Mouse (Mus musculus) testis, adult 2 months (tissue): Measurements from ENCODE around the gene Erc2. TPM values are rescaled to one million over a fixed set of nuclear protein-coding genes. Genes with fewer than 3 reads are reported as not detected.

Experiments
- H3K27ac ChIP-seq: fragments of 200-500 bp; 2 replicates; pipeline ENCODE4 v1.5.1; 2012; ENCODE audit warnings: low read depth, low read length; ENCODE audit not compliant: control insufficient read depth, insufficient read depth
- H3K27me3 ChIP-seq: fragments of 200-500 bp; 2 replicates; pipeline ENCODE4 v1.6.1; 2012; ENCODE audit warnings: mild to moderate bottlenecking, low read length, moderate library complexity; ENCODE audit not compliant: control insufficient read depth, insufficient read depth
- H3K36me3 ChIP-seq: fragments of 200-500 bp; 2 replicates; pipeline ENCODE4 v1.6.1; 2012; ENCODE audit warnings: mild to moderate bottlenecking, low read length; ENCODE audit not compliant: control insufficient read depth, insufficient read depth
- H3K4me1 ChIP-seq: fragments of 200-500 bp; 2 replicates; pipeline ENCODE4 v1.6.1; 2012; ENCODE audit warnings: low read length; ENCODE audit not compliant: control insufficient read depth, insufficient read depth
- H3K4me3 ChIP-seq: fragments of 200-500 bp; 2 replicates; pipeline ENCODE4 v1.5.1; 2012; ENCODE audit warnings: low read depth, mild to moderate bottlenecking, low read length, moderate library complexity, mixed read lengths; ENCODE audit not compliant: control insufficient read depth
- CTCF ChIP-seq: fragments of 200-500 bp; IDR thresholded peaks from 2 replicates; pipeline ENCODE4 v1.5.1; 2012; ENCODE audit warnings: low read depth, mild to moderate bottlenecking, inconsistent platforms, low read length, moderate library complexity; ENCODE audit not compliant: control insufficient read depth, insufficient read depth, insufficient replicate concordance
- POLR2A ChIP-seq: fragments of 200-500 bp; IDR thresholded peaks from 2 replicates; pipeline ENCODE4 v1.6.1; 2012; ENCODE audit warnings: low read depth, mild to moderate bottlenecking, inconsistent platforms, low read length, moderate library complexity; ENCODE audit not compliant: control insufficient read depth
- polyA plus RNA-seq: library from polyadenylated mRNA; depleted of rRNA; stranded (reverse); fragments of >200 nt; gene quantifications from 2 replicates; pipeline ENCODE4 v1.2.3, GENCODE M21; 2012

Erc2 gene
- polyA plus RNA-seq, 1 experiment = 2.4 TPM

DNA sequence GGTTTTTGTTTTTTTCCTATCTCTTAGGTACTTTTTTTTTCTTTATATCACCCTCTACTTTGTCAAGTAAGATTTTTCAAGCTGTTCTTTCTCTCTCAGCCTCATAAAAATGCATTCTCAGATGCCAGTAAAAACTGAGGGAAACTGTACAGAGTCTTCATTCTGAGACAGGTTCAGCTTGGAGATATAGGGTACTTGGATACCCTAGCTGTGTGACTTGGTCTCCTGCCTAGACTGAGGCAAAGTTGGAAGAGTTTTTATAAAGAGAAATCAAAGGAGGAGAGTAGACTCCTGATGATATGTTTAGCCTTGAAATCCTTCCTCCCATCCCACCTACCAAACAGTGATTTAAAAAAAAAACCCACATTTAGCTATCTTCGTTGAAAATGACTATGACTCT is 651.4 kb downstream of the Erc2 start:
- no peak for TF ChIP-seq CTCF
- no peak for TF ChIP-seq POLR2A
- Histone ChIP-seq H3K4me3 (no peak overlapping the region), H3K27ac (no peak overlapping the region), H3K36me3 (no peaks in the 10 kb centered on the region), H3K4me1 (no peaks in the 10 kb centered on the region), H3K27me3 (no peaks in the 10 kb centered on the region)

DNA sequence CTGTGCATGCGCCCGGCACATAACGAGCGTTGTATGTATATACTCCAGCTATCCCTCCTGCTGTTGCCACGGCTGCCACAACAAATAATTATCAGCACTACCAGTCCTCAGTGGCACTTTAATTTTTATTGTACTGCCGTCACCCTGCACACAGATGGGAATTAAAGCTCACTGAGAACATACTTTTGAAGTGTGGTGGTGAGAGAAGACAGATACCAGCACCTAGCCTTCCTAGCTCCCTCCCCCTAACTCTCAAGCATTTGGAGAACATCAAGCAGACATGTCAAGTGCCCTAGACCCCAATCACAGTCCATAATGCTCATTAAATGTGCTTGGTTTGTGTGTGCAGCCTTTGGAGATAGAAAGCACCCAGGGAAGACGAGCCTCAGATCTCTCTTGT is 652.6 kb downstream of the Erc2 start:
- TF ChIP-seq POLR2A = no peak
- TF ChIP-seq CTCF = no peak
- Histone ChIP-seq H3K4me1 (no peaks in the 10 kb centered on the region), H3K36me3 (no peaks in the 10 kb centered on the region), H3K27me3 (no peaks in the 10 kb centered on the region), H3K27ac (no peak overlapping the region), H3K4me3 (no peak overlapping the region)

GRCm38 (mm10) chr14:28278951-28279350 is 656.7 kb downstream of the Erc2 start:
- TF ChIP-seq POLR2A (no peak), CTCF (no peak)

DNA sequence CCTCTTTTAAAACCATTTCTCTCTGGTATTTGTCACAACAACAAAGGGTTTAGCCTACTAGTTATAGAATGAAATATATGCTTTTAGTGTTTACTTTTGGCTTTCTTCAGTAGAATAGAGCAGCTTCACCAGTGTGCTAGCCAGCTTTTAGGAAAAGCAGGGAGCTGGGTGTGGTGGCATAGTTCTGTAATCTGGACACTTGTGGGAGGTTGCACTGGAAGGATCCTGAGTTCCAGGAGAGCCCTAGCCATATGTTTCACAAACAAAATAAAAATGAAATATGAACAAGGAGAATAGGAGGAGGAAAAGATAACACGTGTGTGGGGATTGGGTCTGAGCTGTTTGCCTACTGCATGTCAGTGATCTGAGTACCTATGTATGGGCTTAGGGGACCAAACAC is 658.1 kb downstream of the Erc2 start:
- Histone ChIP-seq H3K27ac (no peak overlapping the region), H3K4me1 (no peaks in the 10 kb centered on the region), H3K4me3 (no peak overlapping the region), H3K27me3 (no peaks in the 10 kb centered on the region), H3K36me3 (no peaks in the 10 kb centered on the region)
- no peak for TF ChIP-seq POLR2A
- TF ChIP-seq CTCF = no peak

More at GRCm38 (mm10) chr14:28278951-28279350, 656.7 kb downstream of the Erc2 start:
- Histone ChIP-seq H3K36me3 (no peaks in the 10 kb centered on the region), H3K27me3 (no peaks in the 10 kb centered on the region), H3K27ac (no peak overlapping the region), H3K4me1 (no peaks in the 10 kb centered on the region), H3K4me3 (no peak overlapping the region)

DNA sequence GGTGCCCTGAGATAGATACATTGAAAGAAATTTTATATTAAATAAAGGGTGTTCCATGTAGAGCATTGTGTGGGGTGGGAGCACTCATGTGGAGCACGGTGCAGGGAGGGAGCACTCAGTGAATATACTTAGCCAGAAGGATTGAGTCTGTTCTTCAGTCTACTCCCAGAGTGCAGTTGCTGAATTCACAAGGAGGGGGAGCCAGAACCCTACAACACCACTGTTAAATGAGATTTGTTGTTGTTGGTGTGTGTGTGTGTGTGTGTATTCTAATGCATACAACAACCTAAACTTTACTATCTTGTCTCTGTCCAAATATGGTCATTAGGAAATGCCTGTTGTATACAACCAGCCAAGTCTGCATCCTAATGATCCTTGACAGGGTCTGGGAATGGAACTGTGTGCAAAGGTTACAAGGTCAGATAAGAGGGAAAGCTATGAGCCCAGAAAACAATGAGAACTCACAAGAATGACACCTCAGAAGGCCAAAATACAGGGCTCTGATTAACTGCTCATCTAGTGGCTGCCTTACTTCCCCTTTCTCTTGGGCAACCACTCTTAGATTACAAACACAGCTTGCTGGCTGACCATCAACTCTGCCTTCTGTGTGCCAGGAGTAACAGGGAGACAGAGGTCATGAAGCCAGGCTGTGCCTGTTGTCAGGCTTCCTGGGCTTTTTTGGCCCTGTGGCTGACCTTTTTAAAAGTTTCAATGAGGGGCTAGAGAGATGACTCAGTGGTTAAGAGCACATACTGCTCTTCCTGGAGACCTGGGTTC is 661.3 kb downstream of the Erc2 start:
- H3K4me3 ChIP-seq = no peak overlapping the region
- no peaks in the 10 kb centered on the region for H3K36me3 ChIP-seq
- no peak for TF ChIP-seq POLR2A
- TF ChIP-seq CTCF = no peak
- no peak overlapping the region for H3K27ac ChIP-seq
- no peaks in the 10 kb centered on the region for H3K4me1 ChIP-seq
- H3K27me3 ChIP-seq = no peaks in the 10 kb centered on the region

DNA sequence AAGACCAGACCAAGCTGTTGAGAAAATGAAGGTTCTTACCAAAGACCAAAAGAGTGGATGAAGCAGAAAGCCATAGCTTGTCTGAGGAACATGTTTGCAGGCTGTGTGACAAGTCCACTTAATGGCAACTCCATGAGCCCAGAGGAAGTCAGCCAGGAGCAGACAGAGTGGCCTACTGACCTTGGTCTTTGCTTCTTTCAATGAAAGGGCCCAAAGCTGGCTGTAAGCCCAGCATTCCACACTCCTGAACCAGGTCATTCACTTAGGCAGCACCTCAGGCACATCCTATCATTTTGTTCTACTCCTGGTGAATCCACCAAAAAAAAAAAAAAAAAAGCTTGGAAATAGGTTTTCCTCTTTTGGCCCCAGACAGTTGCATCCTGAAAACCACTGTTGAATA is 664.3 kb downstream of the Erc2 start:
- Histone ChIP-seq H3K4me1 (no peaks in the 10 kb centered on the region), H3K36me3 (no peaks in the 10 kb centered on the region), H3K27me3 (no peaks in the 10 kb centered on the region), H3K4me3 (no peak overlapping the region), H3K27ac (no peak overlapping the region)
- TF ChIP-seq POLR2A = no peak
- no peak for TF ChIP-seq CTCF

- H3K4me3 ChIP-seq = no peak overlapping the region
- no peak overlapping the region for H3K27ac ChIP-seq
- no peaks in the 10 kb centered on the region for H3K27me3 ChIP-seq
- no peak for TF ChIP-seq POLR2A
- H3K4me1 ChIP-seq = no peaks in the 10 kb centered on the region
- no peaks in the 10 kb centered on the region for H3K36me3 ChIP-seq
Measured at GRCm38 (mm10) chr14:28288196-28288595, 666.0 kb downstream of the Erc2 start.
